Comparison of ENCODE assay signal across 22 mouse cellular contexts in genomic region chr12:83781640-83782278, GRCm38 (mm10). TPM values are rescaled to one million over a fixed set of nuclear protein-coding genes. Genes with fewer than 3 reads are reported as not detected.
A peak's percentile ranks its signal among the peaks of the same experiment; 100 is the strongest.
DNase-seq lines count a peak whose midpoint lies in the region; ATAC-seq and TF ChIP-seq lines count a peak whose summit lies in the region.
"Had no signal": no experiment of that assay in that cellular context is flagged by ENCODE, and none has a peak within 500 bp of the region (broad histone marks: within the 10 kb centered on the region; RNA-seq: fewer than 3 reads in every experiment).

No protein-coding gene starts in this region.

- H3K9ac ChIP-seq in intestine, postnatal 0 days (ENCODE audit: low read depth, low read length): no peak overlapping the region
- no peak overlapping the region for H3K9ac ChIP-seq in intestine, embryonic 16.5 days (ENCODE audit: low read depth, low read length)
- H3K9ac ChIP-seq in stomach, postnatal 0 days (ENCODE audit: low read length): no peak overlapping the region
- H3K9ac ChIP-seq: embryonic facial prominence, embryonic 15.5 days; heart, embryonic 13.5 days; intestine, embryonic 15.5 days; limb, embryonic 12.5 days; liver, embryonic 13.5 days; lung, embryonic 15.5 days had no signal

- no peak for TF ChIP-seq EP300 in stomach, postnatal 0 days (optimal IDR thresholded peaks at IDR 0.05)

- no peaks in the 10 kb centered on the region for H3K9me3 ChIP-seq in intestine, postnatal 0 days (ENCODE audit: control insufficient read depth)
- no peaks in the 10 kb centered on the region for H3K9me3 ChIP-seq in intestine, embryonic 16.5 days (ENCODE audit: control insufficient read depth, low read length)
- no peaks in the 10 kb centered on the region for H3K9me3 ChIP-seq in stomach, postnatal 0 days (ENCODE audit: control insufficient read depth, low read length)
- H3K9me3 ChIP-seq: embryonic facial prominence, embryonic 15.5 days; heart, embryonic 13.5 days; intestine, embryonic 15.5 days; limb, embryonic 12.5 days; liver, embryonic 13.5 days; lung, embryonic 15.5 days; midbrain, embryonic 10.5 days had no signal

- ATAC-seq in intestine, postnatal 0 days: 0 out of 2 replicates have a peak, but pooled peaks have one; percentile 6
- ATAC-seq in intestine, embryonic 16.5 days: no peak
- 0 out of 2 replicates have a peak, but pooled peaks have one; percentile 10 for ATAC-seq in stomach, postnatal 0 days (ENCODE audit: low FRiP score, low TSS enrichment)
- ATAC-seq: forebrain, embryonic 16.5 days; intestine, embryonic 15.5 days had no signal

- no peak overlapping the region for H3K4me3 ChIP-seq in intestine, postnatal 0 days (ENCODE audit: low read depth, low read length)
- H3K4me3 ChIP-seq in intestine, embryonic 16.5 days (ENCODE audit: low read length): no peak overlapping the region
- no peak overlapping the region for H3K4me3 ChIP-seq in stomach, postnatal 0 days (ENCODE audit: low read depth, low read length)
- H3K4me3 ChIP-seq: embryonic facial prominence, embryonic 15.5 days; heart, embryonic 13.5 days; intestine, embryonic 15.5 days; limb, embryonic 12.5 days; liver, embryonic 13.5 days; lung, embryonic 15.5 days; midbrain, embryonic 10.5 days had no signal

- H3K27me3 ChIP-seq in intestine, postnatal 0 days (replicated peaks; ENCODE audit: control insufficient read depth, insufficient read depth, low read length): no peaks in the 10 kb centered on the region
- no peaks in the 10 kb centered on the region for H3K27me3 ChIP-seq in intestine, embryonic 16.5 days (replicated peaks; ENCODE audit: control insufficient read depth, insufficient read depth, low read length)
- no peaks in the 10 kb centered on the region for H3K27me3 ChIP-seq in stomach, postnatal 0 days (ENCODE audit: control insufficient read depth, insufficient read depth, low read length)
- H3K27me3 ChIP-seq: embryonic facial prominence, embryonic 15.5 days; heart, embryonic 13.5 days; intestine, embryonic 15.5 days; limb, embryonic 12.5 days; liver, embryonic 13.5 days; lung, embryonic 15.5 days had no signal

- WGBS in intestine, postnatal 0 days: 80% methylated on average over 23 of the region's 23 CpGs
- WGBS in intestine, embryonic 16.5 days: 74% methylated on average over 23 of the region's 23 CpGs
- 76% methylated on average over 23 of the region's 23 CpGs for WGBS in stomach, postnatal 0 days

- no peak overlapping the region for H3K4me2 ChIP-seq in intestine, postnatal 0 days (replicated peaks; ENCODE audit: low read depth)
- H3K4me2 ChIP-seq in intestine, embryonic 16.5 days (ENCODE audit: low read depth, low read length): no peak overlapping the region
- H3K4me2 ChIP-seq in stomach, postnatal 0 days (replicated peaks; ENCODE audit: low read depth): no peak overlapping the region
- H3K4me2 ChIP-seq: embryonic facial prominence, embryonic 15.5 days; heart, embryonic 13.5 days; intestine, embryonic 15.5 days; limb, embryonic 12.5 days; liver, embryonic 13.5 days; lung, embryonic 15.5 days had no signal

- no peaks in the 10 kb centered on the region for H3K4me1 ChIP-seq in intestine, postnatal 0 days (replicated peaks; ENCODE audit: control insufficient read depth, insufficient read depth, low read length)
- peaks cover 4% of the 10 kb centered on the region; the same call in 1 of the 2 replicates for H3K4me1 ChIP-seq in intestine, embryonic 16.5 days (ENCODE audit: control insufficient read depth, insufficient read depth, low read length)
- no peaks in the 10 kb centered on the region for H3K4me1 ChIP-seq in stomach, postnatal 0 days (replicated peaks; ENCODE audit: control insufficient read depth, insufficient read depth)
- H3K4me1 ChIP-seq: embryonic facial prominence, embryonic 15.5 days; heart, embryonic 13.5 days; limb, embryonic 12.5 days; liver, embryonic 13.5 days had no signal

- DNase-seq in gastrocnemius, postnatal 4 days (ENCODE audit: low spot score in 2 of 2): peak; percentile 9 to 19
- no peak for DNase-seq in gastrocnemius, postnatal 14 days
- DNase-seq in ovary, postnatal 36 days (ENCODE audit: low spot score): peak; percentile 3
- no peak for DNase-seq in ovary, adult 18-20 months (ENCODE audit: low spot score)
- DNase-seq in stomach, postnatal 0 days (ENCODE audit: low spot score): no peak
- DNase-seq in frontal cortex, postnatal 36 days (ENCODE audit: low spot score in 2 of 2): no peak
- DNase-seq: adrenal gland, postnatal 10 days; embryo, embryonic 11 days; heart, postnatal 36 days; liver, embryonic 13.5 days; thymus, postnatal 25 days had no signal

- peaks cover 39% of the 10 kb centered on the region for H3K36me3 ChIP-seq in intestine, postnatal 0 days (ENCODE audit: control insufficient read depth, insufficient read depth)
- no peaks in the 10 kb centered on the region for H3K36me3 ChIP-seq in intestine, embryonic 16.5 days (ENCODE audit: control insufficient read depth, insufficient read depth, low read length)
- H3K36me3 ChIP-seq in stomach, postnatal 0 days (ENCODE audit: control insufficient read depth, insufficient read depth, low read length): no peaks in the 10 kb centered on the region
- H3K36me3 ChIP-seq: embryonic facial prominence, embryonic 15.5 days; heart, embryonic 13.5 days; intestine, embryonic 15.5 days; limb, embryonic 12.5 days; lung, embryonic 15.5 days; midbrain, embryonic 10.5 days had no signal

- intact Hi-C loops in gastrocnemius, postnatal 14 days (cut with DNase I; ENCODE audit: low total_unique reads): no loop called here

- no peak for TF ChIP-seq CTCF in intestine, postnatal 0 days (IDR thresholded peaks at IDR 0.05; ENCODE audit: low read depth)
- TF ChIP-seq CTCF in stomach, postnatal 0 days (IDR thresholded peaks at IDR 0.05; ENCODE audit: low read depth): no peak

- no peak overlapping the region for H3K27ac ChIP-seq in intestine, postnatal 0 days (ENCODE audit: low read depth, low read length)
- no peak overlapping the region for H3K27ac ChIP-seq in intestine, embryonic 16.5 days (ENCODE audit: low read length)
- no peak overlapping the region for H3K27ac ChIP-seq in stomach, postnatal 0 days (replicated peaks)
- H3K27ac ChIP-seq: embryonic facial prominence, embryonic 15.5 days; heart, embryonic 13.5 days; intestine, embryonic 15.5 days; limb, embryonic 12.5 days; liver, embryonic 13.5 days; lung, embryonic 15.5 days; macrophage; midbrain, embryonic 10.5 days had no signal

RNA-seq across cellular contexts. Expression of gene Papln, which starts 18.3 kb away (rescaled TPM):
- 1 to 10 TPM; 4.0 to 4.1 TPM for total RNA-seq in gastrocnemius, postnatal 4 days (2021)
- total RNA-seq in gastrocnemius, postnatal 14 days (2021): 1 to 10 TPM; 5.6 to 6.8 TPM
- polyA plus RNA-seq in intestine, postnatal 0 days (2015; fragmentation: Nextera tagmentation; extraction: Ambion mirVana): 1.7 and 1.8 TPM in 2 replicates
- polyA plus RNA-seq in intestine, embryonic 16.5 days (2015; fragmentation: Nextera tagmentation; extraction: Ambion mirVana): 5.2 and 5.8 TPM in 2 replicates
- polyA plus RNA-seq in stomach, postnatal 0 days (2015; fragmentation: Nextera tagmentation; extraction: Ambion mirVana): 2.1 and 2.5 TPM in 2 replicates
- total RNA-seq: monocyte, adult 5-6 weeks had no signal
- polyA plus RNA-seq: macrophage had no signal

Comparison
In these comparisons a context has a peak if more than half of its experiments do, and no peak if none do; other contexts are left out.
1. DNase-seq: peak in gastrocnemius, postnatal 4 days (2 of 2) and ovary, postnatal 36 days (single experiment); none in gastrocnemius, postnatal 14 days (single experiment), ovary, adult 18-20 months (single experiment), stomach, postnatal 0 days (single experiment) and frontal cortex, postnatal 36 days (0 of 2).